Mouse (Mus musculus) urinary bladder, postnatal 4 days (tissue): ENCODE results near the gene Tmem37.

Experiments used
- DNase-seq, 2 experiments: peaks; one replicate each; pipeline ENCODE4 v3.0.0; 2021 to 2022; ENCODE audit warnings: low spot score in 2 of 2

The Tmem37 gene

DNA sequence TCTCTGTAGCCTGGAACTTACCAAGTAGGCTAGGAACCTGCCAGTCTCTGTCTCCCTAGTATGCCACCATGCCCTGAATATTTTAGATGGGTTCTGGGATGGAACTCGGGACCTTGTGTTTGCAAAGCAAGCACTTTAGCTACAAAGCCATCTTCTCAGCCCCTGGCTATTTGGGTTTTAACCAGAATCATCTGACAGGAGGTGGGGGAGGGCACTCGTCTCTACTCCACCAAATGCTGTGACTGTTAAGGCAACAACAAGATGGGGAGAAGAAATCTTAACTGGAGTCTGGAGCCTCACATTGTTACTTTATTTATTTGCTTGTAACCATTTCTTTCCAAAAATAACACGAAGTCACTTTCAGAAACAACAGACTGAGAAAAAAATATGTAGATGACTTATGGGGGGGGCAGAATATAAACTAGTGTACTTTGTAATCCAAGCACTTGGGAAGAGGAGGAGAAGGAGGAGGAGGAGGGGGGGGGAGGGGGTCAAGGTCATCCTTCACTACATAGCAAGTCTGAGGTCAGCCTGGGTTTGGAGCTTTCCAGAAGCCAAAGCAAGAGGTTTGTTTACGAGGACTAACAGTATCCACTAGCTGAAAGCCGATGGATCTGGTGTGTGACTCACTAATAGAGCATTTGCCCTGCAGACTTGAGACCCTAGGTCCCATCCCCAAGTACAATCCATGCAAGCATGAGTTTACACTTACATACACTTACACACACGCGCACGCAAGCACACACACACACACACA, 16.0 kb downstream of the Tmem37 start:
- no peak for DNase-seq

DNA sequence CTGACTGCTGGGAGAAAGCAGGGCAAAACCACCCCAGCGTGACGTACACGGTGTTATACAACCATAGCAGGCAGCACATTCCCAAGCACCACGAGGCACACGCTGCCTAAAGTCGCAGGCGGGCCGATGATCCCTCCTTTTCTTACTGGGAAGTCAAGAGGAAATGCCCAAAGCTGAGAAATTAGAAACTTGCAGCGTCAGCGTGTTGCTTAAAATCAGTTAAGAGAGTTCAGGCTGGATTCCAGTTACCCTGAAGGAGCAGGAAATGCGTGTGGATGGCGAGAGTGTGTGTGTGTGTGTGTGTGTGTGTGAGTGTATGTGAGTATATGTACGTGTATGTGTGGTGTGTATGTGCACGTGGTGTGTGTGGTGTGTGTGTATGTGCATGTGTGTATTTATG, 16.8 kb downstream of the Tmem37 start:
- DNase-seq, result no peak

DNA sequence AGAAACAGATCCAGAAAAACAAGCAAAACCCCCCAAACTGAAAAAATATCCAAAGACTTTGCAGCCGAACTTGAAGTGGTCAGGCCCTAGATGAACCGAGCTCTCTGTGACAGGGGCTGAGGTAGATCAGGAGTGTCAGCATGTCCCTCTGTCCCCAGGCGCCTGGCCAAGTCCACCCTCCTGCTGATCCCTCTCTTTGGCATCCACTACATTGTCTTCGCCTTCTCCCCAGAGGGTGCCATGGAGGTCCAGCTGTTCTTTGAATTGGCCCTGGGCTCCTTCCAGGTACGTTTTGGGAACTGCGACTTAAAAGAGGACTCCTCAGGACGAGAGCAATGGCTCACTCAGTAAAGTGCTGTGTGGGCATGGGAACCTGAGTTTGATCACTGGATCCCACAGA, 17.6 kb downstream of the Tmem37 start:
- no peak for DNase-seq

DNA sequence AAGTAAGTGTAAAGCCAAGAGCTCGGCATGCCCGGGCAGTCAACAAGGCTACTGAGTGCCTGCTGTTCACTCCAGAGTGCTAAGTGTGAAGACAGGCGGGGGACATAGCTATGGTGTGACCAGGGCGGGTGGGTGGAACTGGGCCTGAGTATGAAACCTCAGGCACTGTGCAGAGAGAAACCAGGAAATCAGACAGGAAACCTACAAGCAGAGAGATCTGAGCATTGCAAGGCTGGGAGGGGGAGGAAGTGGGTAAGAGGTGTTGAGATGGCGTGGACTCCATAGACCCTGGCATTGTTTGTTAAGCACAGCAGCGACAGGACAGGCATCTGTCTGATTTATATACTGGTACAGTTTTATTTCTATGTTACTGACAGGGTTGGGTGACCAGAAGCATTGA, 18.4 kb downstream of the Tmem37 start:
- no peak for DNase-seq

DNA sequence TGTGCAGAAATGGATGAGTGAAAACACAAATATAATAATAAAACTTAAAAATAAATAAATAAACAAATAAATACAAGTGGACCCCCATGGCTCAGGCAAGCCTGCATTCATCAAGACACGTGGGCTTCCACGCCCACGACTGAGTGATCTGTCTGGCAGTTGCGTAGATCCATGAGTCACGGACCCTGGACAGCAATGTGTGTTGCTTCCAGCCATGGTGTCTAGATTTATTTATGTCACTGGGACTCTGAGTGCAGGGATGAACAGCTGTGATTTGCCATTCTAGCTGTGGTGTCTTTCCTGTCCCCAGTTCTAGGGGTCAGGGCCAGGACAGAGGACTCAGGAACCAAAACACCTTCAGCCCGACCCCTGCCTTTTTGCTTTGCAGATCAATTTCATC, 18.9 kb downstream of the Tmem37 start:
- DNase-seq, result no peak

DNA sequence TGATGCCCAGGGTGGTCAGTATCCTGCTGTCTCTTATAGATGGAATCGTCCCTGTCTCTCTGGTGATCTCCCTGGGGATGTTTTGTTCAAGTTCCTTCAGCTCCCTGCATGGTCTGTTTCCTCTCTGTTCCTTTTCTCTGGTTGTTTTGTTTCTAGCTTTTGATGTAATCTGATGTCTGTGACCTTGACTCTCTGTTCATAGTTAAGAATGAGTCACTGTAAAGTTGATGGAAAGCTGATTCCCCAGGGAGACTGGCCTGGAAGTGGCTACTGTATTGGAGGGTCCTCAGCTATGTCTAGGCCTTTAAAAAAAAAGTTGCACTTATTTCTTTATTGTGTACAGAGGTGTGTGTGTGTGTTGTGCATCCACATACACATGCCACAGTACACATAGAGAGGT, 22.8 kb downstream of the Tmem37 start:
- no peak for DNase-seq

DNA sequence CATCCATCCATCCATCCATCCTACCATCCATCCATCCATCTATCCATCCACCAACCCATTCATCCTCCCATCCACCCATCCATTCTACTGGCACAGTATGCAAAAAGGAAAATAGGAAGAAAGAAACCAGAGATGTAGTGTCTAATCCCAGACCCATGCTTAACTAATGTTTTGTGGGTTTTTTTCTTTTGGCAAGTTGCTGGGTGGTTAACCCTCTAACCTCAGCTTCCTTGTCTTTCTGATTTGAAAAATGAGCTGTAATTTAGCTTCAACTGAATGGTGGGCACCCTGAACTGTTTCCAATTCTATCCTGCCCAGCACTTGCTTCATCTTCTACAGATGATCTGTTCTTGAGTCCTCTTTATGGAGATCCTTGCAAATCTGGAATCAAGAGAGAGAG, 26.5 kb downstream of the Tmem37 start:
- no peak for DNase-seq

DNA sequence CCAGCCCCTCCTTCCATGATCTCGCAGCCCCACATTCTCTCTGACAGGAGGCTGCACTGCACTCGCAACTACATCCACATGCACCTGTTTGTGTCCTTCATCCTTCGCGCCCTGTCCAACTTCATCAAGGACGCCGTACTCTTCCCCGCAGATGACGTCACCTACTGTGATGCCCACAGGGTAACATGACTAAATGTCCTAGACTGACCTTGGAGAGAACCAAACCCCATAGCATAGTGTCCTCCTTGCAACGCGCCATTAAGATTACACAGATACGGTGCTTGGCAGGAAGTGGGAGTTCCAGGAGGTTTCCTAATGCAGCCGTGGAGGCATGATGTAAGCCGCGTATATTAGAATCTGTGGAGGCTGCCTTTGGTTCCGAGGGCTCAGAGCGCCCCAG, 29.3 kb downstream of the Tmem37 start:
- no peak for DNase-seq

DNA sequence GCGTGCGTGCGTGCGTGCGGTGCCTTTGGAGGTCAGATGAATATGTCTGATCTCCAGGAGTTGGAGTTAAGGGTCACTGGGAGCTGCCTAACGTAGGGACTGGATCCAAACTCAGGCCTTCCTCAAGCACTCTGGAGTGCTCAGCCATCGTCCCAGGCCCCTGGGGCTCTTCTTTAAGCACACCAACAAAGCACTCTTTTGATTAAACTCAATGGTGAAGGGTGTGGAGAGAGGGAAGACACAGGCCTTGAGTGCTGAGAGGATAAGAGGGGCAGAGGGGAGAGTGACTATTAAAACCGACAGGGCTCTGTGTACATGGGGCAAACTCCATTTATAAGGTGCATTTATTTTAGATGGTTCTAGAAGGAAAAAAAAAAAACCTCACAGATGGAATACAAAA, 31.5 kb downstream of the Tmem37 start:
- DNase-seq, result no peak

DNA sequence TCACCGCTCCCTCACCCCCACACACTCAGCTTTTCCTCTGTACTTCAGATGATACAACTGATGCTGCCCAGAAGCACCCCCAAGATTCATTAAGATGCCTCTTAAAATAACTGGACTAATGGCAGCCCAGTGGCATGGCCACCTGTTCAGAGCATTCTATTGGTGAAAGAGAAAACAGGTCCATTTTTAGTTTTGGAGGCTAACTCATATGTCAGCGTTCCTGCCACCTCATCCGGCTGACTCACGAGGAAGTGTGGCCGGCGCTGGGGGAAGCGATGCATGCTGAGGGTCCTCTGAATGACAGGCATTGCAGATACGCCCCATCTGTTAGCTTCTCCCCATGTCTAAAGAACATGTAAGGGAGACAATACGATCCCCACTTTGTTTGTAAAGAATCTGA, 35.3 kb downstream of the Tmem37 start:
- DNase-seq, result no peak

DNA sequence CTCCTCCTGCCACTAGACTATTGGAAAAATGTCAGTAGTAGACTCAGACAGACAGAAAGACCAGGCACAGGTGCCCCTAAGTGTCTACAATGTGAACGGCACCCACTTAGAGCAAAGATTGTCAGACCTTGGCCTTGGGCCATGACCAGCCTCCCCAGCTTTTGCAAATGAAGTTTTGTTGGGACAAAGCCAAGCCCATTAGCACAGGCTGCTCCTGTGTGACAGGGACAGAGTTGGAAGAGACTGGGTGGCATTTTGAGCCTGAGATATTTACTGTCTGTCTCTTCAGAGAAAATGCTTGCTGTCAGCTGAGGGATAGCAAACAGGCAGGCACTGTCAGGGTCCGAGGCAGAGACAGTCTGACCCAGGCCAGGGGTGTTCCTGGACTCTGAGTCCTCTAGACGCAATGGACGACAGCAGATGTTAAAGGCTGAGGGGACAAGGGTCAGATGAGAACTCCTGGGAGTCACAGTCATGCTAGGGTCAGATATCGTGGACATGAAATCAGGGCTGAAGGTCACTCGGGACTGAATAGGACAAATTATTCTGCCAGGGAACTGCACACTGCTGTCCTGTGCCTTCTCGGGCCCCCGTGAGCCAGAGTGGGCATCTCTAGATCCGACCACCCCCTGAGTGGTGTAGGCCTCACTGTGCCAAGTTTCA, 36.7 kb downstream of the Tmem37 start:
- no peak for DNase-seq

DNA sequence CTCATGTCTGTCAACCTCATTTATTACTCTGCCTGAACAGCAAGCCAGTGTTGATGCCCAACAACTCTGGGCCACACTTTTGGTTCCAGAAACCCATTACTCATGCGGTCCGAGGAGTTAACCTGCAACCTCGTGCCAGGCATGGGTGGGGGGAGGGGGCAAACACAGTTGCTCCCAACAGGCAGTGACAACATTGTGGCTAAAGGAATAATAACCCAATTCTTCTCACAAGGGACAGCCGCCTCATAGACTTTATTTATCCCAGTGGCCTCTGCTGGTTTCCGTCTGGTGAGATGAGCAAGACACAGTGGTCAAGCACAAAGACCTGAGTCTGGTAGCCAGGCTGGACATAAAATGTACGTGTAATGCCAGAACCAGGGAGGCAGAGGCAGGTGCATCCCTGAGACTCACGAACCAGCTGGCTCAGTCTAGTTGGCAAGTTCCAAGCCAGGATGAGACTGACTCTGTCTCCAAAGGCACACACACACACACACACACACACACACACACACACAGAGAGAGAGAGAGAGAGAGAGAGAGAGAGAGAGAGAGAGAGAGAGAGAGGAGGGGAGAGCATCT, 38.3 kb downstream of the Tmem37 start:
- no peak for DNase-seq

DNA sequence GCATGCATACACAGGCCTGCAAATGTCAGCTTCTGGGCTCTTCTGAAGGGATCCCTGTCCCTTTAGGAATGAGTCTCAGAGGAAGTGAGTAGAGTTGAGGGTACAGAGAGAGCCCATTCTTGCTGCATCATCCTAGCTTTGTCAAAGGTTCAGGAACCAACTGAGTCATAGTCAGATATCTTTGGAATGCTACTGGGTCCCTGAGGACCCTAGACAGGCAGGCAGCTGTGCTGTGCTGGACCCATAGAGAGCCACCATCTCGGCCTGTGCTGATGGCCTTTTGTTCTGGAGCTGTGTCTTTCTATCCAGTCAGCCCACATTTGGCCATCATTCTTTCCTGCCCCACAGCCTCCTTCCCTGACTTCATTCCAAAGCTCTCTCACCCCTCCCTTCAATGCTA, 39.1 kb downstream of the Tmem37 start:
- no peak for DNase-seq

DNA sequence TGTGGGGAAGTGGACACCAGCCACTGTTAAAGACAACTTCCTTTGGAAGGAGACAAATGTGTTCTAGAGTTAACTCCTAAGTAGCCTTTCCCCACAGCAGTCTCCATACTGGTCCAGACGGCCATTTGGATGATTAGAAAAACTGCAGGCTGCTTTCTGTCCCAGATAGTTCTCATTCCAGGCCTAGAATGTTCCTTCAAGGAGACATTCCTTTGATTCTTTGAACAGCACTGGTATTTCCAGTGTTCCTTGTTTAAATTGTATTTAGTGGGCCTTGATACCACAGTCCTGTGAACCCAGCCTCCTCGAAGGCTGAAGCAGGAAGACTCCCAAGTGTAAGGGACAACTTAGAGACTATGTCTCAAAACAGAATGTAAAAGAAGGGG, 40.4 kb downstream of the Tmem37 start:
- no peak for DNase-seq

DNA sequence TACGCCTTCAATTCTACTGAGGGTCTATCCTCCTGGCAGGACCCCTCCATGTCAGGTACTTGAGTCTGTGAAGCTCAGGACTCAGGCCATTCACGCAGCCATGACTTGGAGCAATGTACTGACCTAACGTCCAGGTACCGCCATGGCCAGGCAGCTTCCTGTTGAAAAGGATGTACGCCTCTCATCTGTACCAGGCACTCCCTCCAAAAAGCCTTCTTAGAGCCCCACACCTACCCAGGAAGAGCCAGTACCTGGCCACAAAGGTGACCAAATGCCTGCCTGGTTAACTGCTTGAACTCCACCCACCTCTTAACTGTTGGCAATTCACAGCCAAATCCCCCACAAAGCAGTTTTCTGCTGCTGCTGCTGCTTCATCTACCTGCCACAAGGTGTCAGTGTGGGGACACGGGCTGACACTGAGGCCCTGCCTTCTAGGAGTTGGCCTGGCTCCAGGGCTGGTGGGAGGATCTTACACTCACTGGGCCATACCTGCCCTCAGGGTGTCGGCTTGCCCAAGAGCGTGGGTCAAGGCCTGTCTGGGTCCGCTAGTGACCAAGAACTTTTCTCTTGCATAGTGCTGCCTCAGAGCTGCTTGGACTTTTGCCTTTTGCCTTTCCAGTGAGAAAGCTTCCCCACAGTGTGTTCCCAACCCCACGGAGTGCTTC, 40.9 kb downstream of the Tmem37 start:
- peak; percentile 73 to 85 for DNase-seq

DNA sequence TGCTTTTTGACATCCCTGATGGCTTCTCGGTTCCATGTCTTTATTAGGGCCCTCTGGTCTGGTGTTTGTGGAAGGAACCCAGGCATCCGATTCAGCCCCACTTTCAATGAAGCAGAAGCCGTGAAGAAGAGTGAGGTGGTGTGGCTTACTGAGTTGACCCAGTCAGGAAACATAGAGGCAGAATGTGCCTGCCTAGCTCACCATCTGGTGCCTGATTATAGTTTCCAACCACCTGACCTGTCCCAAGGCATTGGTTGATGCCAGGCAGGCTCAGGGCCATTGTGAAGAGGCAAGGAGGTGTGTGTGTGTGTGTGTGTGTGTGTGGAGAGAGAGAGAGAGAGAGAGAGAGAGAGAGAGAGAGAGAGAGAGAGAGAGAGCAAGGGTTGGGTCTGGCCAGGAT, 43.4 kb downstream of the Tmem37 start:
- DNase-seq, result no peak

DNA sequence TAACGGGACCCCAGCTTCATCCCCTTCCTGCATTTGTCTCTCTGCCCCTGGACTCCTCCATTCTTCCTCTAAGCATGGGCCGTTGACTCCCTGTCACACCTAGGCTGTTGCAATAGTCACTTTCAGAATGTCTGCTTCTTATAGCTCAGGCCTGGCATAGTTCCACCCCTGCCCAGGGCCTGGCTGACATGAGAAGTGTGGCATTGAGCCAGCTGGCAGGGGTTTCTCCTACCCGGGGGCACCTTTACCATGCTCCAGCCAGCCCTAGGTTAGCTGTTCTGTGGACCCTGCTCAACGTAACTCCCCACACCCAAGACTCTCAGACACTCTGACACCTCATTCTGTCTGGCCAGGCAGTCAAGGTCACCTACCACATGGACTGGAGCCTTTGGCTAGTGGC, 46.2 kb downstream of the Tmem37 start:
- no peak for DNase-seq

DNA sequence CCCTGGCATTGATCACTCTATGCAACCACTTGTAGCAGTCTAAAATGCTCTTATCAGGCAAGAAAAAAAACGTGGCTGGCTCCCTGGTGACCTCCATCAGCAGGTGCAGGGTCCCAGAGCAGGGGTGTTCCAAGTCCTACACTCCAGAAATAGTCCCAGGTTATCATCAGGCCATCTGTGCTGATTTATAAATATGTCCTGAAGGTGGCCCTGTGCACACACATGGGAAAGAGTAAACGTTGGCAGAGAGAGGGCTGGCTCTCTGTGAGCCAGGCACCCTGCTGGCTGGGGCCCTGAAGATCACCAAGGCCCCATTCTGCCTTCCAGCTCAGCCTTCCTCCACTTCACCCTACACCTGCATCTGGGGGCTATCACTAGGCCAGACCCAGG, 48.8 kb downstream of the Tmem37 start:
- DNase-seq, result no peak

DNA sequence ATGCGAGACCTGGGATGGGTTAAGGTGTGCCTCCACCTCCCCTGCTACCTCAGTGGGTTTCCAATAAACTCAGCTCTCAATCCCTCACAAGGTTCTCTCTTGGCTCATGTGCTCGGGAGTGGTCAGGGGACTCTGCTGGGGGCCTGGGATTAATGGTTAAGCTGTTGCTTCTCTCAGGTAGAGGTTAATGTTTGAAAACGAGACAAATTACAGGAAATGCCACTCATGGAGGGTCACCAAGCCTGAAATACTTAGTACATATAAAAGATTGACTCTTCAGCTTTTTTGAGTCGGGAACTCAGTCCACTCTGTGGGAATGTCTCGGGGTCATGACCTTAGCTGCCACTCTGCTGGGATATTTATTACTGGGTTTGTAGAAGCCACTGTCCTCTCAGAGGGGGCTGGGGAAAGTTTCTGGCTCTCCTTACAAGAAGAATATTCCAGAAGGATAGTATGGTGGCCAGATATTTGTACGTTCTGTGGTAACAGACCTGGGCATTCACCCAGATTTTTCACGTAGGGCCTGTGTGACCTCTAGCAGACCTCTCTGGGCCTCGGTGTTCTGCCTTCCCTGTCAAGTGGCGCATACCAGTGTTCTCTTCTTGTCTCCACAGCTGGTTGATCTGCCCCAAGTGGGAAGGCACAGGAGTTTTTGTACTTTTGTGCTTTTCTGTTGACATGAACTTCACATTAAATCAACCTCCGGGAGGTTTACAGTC, 49.4 kb downstream of the Tmem37 start:
- DNase-seq, result no peak

DNA sequence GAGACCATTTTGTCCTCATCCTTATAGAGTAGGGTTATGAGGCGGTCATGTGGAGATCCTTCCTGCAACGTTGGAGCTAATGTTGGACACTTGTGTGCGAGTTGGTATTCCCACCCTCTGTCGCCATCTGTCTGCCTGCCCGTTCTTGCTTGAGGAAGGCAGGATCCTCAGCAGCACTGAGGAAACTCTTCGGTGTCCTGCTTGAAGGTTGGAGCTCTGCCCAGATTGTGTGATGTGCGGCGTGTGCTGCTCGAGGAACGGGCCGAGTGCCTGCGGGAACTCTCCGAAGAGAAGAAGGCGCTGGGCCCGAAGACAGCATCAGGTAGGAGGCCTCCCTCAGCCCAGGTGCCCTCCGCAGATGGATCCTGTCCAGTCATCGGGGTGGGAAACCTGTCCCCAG, 51.9 kb downstream of the Tmem37 start:
- no peak for DNase-seq

DNA sequence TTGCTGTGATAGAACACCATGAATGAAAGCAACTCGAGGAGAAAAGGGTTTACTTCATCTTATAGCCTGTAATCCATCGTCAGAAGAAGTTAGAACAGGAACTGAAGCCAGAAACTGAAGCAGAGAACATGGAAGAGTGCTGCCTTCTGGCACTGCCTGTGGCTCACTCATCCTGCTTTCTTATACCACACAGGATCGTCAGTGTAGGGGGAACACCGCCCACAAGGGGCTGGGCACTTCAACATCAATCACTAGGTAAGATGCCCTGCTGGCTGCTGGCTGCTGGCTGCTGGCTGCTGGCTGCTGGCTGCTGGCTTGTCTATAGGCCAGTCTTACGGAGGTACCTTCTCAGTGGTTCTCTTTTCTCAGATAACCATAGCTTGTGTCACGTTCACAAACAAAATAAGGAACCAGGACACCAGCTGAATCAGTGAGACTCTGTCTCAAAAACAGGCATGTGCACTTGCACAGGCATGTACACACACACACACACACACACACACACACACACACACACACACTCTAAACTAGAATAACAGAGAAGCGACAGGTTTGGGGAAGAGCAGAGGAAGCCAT, 53.5 kb downstream of the Tmem37 start:
- DNase-seq, result no peak

DNA sequence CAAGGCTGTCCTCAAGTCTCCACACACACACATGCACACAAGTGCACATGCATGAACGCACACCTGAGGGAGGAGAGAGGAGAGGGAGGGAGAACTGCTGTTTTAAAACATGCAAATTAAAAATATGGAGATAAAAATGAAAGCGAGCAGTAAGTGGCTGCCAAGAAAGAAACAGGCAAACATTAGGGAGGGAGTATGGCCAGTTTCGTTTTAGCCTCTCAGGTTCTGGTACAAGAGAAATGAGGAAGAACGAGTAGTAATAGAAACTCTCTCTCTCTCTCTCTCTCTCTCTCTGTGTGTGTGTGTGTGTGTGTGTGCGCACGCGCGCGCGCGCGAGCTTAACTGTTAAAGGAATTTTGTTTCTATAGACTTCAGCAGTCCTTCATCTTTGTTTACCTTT, 54.4 kb downstream of the Tmem37 start:
- no peak for DNase-seq
